Mouse (Mus musculus): ENCODE data around the gene Glud1. TPM values are rescaled to one million over a fixed set of nuclear protein-coding genes. Genes with fewer than 3 reads are reported as not detected.
"Not testable (repeated sequence)": the region's sequence is repeated elsewhere in the genome, so short reads cannot be mapped to it uniquely, and the experiment has no call there.

Gene Glud1
- polyA plus RNA-seq, 1 experiment: 51.8 TPM

DNA sequence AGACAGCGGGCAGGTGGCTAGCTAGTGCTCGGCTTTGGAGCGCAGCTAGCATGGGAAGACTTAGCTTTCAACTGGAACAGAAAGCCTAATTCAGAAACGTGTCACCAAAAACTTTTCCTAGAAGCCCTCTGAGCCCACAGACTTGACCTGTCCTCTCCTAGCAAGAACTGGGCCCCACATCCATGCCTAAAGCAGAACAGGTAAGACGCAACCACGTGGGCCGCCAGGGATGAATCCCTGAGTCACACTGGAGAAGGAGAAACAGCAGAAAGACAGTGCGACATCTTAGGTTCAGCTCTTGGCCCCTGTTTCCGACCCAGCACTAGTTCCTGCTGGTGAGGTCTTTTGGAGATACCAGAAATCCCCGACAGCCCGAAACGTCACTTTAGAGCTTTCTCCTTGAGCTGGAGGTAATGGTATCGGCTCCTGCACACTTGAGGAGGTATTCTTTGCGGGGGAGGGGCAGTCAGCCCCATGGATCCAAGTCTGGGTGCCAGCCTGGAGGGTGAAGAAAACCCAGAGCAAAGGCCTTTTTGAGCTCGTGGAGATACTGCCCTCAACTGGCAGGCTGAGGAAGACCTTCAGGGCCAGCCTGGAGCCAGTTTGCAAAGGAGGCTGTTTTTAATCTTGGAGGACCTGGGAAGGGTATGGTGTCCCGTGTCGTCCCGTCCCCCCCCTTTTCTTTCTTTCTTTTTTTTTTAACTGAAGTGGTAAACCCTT is 52.4 kb downstream of the Glud1 start:
- TF ChIP-seq CTCF (IDR thresholded peaks at IDR 0.05; ENCODE audit: borderline replicate concordance, control insufficient read depth, extremely low read depth, insufficient read depth, low read length, poor library complexity) (no peak), POLR2A (IDR thresholded peaks at IDR 0.05; ENCODE audit: control insufficient read depth, extremely low read depth, insufficient read depth, low read length, poor library complexity) (no peak)
- WGBS: 55% methylated on average over 18 of the region's 18 CpGs
- Histone ChIP-seq H3K4me1 (replicated peaks; ENCODE audit: control insufficient read depth, insufficient read depth, low read length) (no peaks in the 10 kb centered on the region), H3K4me3 (ENCODE audit: control insufficient read depth, insufficient read depth, low read length) (no peak overlapping the region), H3K36me3 (ENCODE audit: control insufficient read depth, insufficient read depth, low read length) (no peaks in the 10 kb centered on the region), H3K27me3 (ENCODE audit: control insufficient read depth, insufficient read depth, low read length) (no peaks in the 10 kb centered on the region), H3K27ac (ENCODE audit: control insufficient read depth, insufficient read depth, low read length) (no peak overlapping the region)
- peak; percentile 22 for DNase-seq

DNA sequence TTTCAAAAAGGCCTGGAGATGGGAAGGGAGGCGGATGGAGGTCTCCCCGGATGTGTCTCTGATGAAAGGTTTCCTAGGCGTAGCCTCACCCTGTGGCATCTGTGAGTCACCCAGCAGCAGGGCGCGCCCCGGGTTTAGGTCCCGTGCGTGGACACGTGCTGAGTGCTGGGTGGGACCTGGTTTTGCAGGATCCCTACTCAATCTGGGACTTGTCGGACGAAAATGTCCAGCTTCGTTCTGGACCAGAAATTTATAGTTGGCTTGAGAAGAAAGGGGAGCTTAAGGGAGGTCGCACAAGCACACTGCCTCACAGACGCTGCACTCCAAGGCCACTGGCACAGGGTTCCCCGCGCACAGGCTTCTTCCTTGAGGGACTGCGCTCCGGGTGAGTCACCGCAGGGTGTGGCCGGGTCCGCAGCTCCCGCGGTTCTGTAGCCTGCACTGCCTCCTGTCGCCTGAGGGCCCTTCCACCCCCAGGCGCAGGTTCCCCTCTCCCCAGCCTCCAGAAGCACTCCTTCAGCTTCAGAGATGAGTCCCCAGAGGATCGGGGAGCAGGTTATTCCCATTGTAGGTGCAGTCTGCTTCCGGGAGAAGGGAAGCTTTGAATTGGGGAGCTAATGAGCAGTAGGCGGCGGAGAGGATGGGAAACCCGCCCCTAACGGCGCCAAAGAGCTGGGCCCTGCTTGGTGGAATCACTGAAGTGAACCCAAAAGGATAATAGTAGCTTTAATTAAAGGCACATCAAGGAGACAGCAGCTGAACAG is 53.1 kb downstream of the Glud1 start:
- no peak overlapping the region for H3K4me3 ChIP-seq (ENCODE audit: control insufficient read depth, insufficient read depth, low read length)
- H3K27me3 ChIP-seq (ENCODE audit: control insufficient read depth, insufficient read depth, low read length): no peaks in the 10 kb centered on the region
- no peaks in the 10 kb centered on the region for H3K36me3 ChIP-seq (ENCODE audit: control insufficient read depth, insufficient read depth, low read length)
- H3K4me1 ChIP-seq (replicated peaks; ENCODE audit: control insufficient read depth, insufficient read depth, low read length): no peaks in the 10 kb centered on the region
- DNase-seq: peak; percentile 15
- TF ChIP-seq CTCF (IDR thresholded peaks at IDR 0.05; ENCODE audit: borderline replicate concordance, control insufficient read depth, extremely low read depth, insufficient read depth, low read length, poor library complexity) (no peak), POLR2A (IDR thresholded peaks at IDR 0.05; ENCODE audit: control insufficient read depth, extremely low read depth, insufficient read depth, low read length, poor library complexity) (no peak)
- WGBS: 18% methylated on average over 32 of the region's 32 CpGs
- H3K27ac ChIP-seq (ENCODE audit: control insufficient read depth, insufficient read depth, low read length): no peak overlapping the region

DNA sequence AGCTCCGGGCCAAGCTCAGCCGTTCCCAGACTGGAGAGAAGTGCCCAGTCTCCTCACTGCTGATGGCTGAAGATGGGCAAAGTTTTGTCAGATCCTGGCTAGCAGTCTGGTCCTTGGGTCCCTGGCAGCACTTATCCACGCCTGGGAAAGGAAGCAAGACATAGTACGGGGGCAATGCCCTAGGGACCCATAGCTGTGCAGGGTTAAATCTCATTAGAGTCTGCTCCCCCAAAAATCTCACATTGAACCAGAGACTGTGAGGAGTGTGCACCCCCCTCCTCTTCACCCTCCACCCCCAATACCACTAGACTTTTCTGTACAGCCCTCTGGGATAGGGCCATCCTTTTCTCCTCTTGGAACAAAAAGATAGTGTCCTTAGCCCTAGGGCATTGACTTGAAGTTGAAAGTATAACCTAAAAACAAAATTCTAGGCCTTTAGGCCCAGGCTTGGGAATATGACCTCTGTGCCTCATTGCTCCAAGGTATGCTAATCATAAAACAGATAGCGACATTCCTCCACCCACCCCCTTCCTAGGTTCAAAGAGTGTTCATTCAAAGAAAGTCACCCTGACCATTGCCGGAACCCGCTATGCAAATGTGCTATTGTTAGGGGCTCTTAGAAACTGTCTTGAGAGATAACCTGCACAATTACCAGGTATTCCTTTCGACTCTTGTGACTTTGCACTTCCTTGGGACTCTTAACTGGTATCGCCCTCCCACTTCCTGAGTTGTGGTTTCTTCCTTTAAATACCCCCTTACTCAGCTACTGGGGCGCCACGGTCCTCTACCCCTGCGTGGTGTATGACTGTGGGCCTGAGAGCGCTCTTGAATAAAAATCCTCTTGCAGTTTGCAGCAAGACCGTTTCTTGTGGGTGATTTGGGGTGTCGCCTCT is 54.0 kb downstream of the Glud1 start:
- not testable (repeated sequence) for H3K27ac ChIP-seq (ENCODE audit: control insufficient read depth, insufficient read depth, low read length); H3K36me3 ChIP-seq (ENCODE audit: control insufficient read depth, insufficient read depth, low read length); DNase-seq; H3K27me3 ChIP-seq (ENCODE audit: control insufficient read depth, insufficient read depth, low read length); H3K4me1 ChIP-seq (replicated peaks; ENCODE audit: control insufficient read depth, insufficient read depth, low read length); H3K4me3 ChIP-seq (ENCODE audit: control insufficient read depth, insufficient read depth, low read length)
- WGBS: 88% methylated on average over 15 of the region's 15 CpGs

DNA sequence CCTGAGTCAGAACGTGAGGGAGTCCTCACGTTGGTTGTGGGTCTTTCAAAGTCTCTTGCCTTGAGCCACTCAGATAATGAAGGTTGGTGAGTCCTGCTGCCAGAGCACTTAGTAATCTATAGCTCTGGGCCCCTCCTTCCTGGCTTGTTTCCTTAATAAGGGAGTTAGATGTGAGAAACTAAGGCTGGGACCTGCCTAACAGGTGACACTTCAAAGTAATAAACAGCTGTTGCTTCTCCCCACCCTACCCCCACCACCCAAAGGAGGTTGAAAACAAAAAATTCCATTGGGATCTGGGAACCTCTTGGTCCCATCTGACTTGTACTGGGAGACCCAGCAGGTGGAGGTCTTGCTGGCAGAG is 54.6 kb downstream of the Glud1 start:
- H3K27me3 ChIP-seq (ENCODE audit: control insufficient read depth, insufficient read depth, low read length): no peaks in the 10 kb centered on the region
- no peak overlapping the region for H3K4me3 ChIP-seq (ENCODE audit: control insufficient read depth, insufficient read depth, low read length)
- no peak for DNase-seq
- no peak overlapping the region for H3K27ac ChIP-seq (ENCODE audit: control insufficient read depth, insufficient read depth, low read length)
- no peaks in the 10 kb centered on the region for H3K36me3 ChIP-seq (ENCODE audit: control insufficient read depth, insufficient read depth, low read length)
- TF ChIP-seq POLR2A (IDR thresholded peaks at IDR 0.05; ENCODE audit: control insufficient read depth, extremely low read depth, insufficient read depth, low read length, poor library complexity) (no peak), CTCF (IDR thresholded peaks at IDR 0.05; ENCODE audit: borderline replicate concordance, control insufficient read depth, extremely low read depth, insufficient read depth, low read length, poor library complexity) (no peak)
- WGBS: 89% methylated on average over 2 of the region's 2 CpGs
- no peaks in the 10 kb centered on the region for H3K4me1 ChIP-seq (replicated peaks; ENCODE audit: control insufficient read depth, insufficient read depth, low read length)

DNA sequence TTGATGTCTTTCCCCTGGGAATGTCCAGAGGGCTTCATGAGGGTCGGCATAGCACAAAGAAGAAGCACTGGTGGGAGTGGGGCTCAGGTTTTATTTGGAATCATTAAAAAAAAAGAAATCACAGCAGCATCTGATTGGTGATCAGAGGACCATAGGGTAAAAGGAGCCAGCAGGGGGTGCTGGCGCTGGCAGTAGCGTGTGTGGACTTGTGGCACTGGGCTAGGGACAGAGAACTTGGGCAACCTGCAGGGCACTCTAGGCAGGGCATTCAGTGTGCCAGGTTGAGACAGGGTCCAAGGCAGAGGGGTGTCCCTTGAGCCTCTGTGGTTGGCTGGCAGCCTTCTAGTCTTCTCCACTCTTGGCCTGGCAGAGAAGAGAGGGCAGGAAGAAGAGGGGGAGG is 59.7 kb downstream of the Glud1 start:
- no peaks in the 10 kb centered on the region for H3K36me3 ChIP-seq (ENCODE audit: control insufficient read depth, insufficient read depth, low read length)
- H3K27me3 ChIP-seq (ENCODE audit: control insufficient read depth, insufficient read depth, low read length): no peaks in the 10 kb centered on the region
- no peak for TF ChIP-seq CTCF (IDR thresholded peaks at IDR 0.05; ENCODE audit: borderline replicate concordance, control insufficient read depth, extremely low read depth, insufficient read depth, low read length, poor library complexity)
- no peak for TF ChIP-seq POLR2A (IDR thresholded peaks at IDR 0.05; ENCODE audit: control insufficient read depth, extremely low read depth, insufficient read depth, low read length, poor library complexity)
- no peak for DNase-seq
- 74% methylated on average over 3 of the region's 3 CpGs for WGBS
- H3K4me3 ChIP-seq (ENCODE audit: control insufficient read depth, insufficient read depth, low read length): no peak overlapping the region
- H3K27ac ChIP-seq (ENCODE audit: control insufficient read depth, insufficient read depth, low read length): no peak overlapping the region
- no peaks in the 10 kb centered on the region for H3K4me1 ChIP-seq (replicated peaks; ENCODE audit: control insufficient read depth, insufficient read depth, low read length)

DNA sequence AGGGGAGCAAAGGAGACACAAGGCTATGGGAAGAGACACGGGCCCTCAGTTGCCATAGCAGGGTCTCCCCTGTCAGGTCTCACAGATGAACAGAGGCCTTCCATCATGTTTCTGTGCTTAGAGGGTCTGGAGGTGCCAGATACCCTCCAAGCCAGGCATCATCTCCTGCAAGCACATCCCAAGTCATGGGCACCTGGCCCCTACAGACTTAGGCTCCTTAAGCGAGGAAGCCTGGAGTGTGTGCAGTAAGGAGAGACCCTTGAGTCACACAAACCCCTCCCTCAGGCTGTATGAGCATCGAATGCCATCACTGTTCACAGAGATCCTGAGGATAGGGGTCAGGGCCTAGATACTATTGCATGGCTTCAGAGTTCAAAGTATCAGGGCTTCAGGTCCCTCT is 60.4 kb downstream of the Glud1 start:
- H3K27me3 ChIP-seq (ENCODE audit: control insufficient read depth, insufficient read depth, low read length): no peaks in the 10 kb centered on the region
- no peak for DNase-seq
- H3K36me3 ChIP-seq (ENCODE audit: control insufficient read depth, insufficient read depth, low read length): no peaks in the 10 kb centered on the region
- WGBS: 86% methylated on average over 3 of the region's 3 CpGs
- H3K27ac ChIP-seq (ENCODE audit: control insufficient read depth, insufficient read depth, low read length): no peak overlapping the region
- no peak overlapping the region for H3K4me3 ChIP-seq (ENCODE audit: control insufficient read depth, insufficient read depth, low read length)
- H3K4me1 ChIP-seq (replicated peaks; ENCODE audit: control insufficient read depth, insufficient read depth, low read length): no peaks in the 10 kb centered on the region
- TF ChIP-seq CTCF (IDR thresholded peaks at IDR 0.05; ENCODE audit: borderline replicate concordance, control insufficient read depth, extremely low read depth, insufficient read depth, low read length, poor library complexity) (no peak), POLR2A (IDR thresholded peaks at IDR 0.05; ENCODE audit: control insufficient read depth, extremely low read depth, insufficient read depth, low read length, poor library complexity) (no peak)
